Mouse (Mus musculus) gastrocnemius, postnatal 4 days (tissue): ENCODE data around the gene Tmem219. TPM values are rescaled to one million over a fixed set of nuclear protein-coding genes. Genes with fewer than 3 reads are reported as not detected.

Source experiments
- DNase-seq, 2 experiments: peaks; one replicate each; pipeline ENCODE4 v3.0.0; 2021 to 2022; ENCODE audit warnings: low spot score in 2 of 2, mixed read lengths in 2 of 2
- total RNA-seq, 2 experiments: library from RNA; stranded (reverse); gene quantifications; 2 replicates each; pipeline ENCODE4 v1.2.3; 2021

The Tmem219 gene
- total RNA-seq, 2 experiments from 2014 or later = 22.8 to 23.8 TPM

DNA sequence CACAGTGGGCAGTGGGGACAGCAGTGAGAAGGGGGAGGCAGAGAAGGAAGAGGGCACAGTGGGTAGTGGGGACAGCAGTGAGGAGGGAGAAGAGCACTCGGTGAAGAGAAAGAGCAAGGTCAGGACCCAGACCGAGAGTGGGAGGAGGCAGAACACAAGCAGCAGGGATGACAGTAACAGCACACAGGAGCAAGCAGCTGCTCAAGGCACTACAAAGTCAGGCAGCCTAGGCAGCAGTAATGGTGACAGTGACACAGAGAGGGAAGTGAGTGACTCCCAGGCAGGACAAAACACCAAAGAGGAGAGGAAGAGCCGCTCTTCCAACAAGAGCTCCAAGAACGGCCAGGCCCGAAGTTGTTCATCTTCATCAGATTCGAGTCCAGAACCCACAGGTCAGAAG is 58.9 kb downstream of the Tmem219 start:
- DNase-seq = no peak

DNA sequence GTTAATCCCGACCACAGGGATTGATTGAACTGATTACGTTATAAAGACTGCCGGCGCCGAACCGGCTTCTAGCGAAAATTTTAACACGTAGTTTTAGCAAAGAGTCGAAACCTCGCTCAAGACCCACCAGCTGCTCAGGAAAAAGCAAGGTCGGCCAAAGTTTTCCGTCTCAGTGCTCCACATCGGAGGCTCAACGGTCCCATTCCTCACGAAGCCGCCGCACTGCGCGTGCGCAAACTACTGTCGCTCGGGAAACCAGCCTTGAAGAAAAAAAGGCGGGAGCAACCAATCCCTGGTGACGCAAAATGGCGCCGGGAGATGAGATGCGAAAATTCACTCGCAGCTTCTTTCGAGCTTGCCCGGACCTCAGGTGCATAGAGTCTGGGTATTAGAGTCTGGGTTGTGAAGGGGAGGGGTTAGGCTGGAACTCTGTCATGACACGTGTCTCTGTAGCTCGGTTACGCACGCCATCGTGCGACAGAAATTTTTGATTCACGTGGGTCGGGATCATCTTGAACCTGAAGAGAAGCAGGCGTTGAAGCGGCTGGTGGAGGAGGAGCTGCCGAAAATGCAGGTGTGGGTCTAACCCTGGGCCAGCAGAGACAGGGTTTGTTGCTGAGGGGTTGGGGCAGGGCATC is 60.5 kb downstream of the Tmem219 start, which contains the start of gene Ino80e:
Gene Ino80e (minus strand): TSS at position 231 of the 638 bp plus-strand sequence.
- DNase-seq = peak; percentile 92 to 96

DNA sequence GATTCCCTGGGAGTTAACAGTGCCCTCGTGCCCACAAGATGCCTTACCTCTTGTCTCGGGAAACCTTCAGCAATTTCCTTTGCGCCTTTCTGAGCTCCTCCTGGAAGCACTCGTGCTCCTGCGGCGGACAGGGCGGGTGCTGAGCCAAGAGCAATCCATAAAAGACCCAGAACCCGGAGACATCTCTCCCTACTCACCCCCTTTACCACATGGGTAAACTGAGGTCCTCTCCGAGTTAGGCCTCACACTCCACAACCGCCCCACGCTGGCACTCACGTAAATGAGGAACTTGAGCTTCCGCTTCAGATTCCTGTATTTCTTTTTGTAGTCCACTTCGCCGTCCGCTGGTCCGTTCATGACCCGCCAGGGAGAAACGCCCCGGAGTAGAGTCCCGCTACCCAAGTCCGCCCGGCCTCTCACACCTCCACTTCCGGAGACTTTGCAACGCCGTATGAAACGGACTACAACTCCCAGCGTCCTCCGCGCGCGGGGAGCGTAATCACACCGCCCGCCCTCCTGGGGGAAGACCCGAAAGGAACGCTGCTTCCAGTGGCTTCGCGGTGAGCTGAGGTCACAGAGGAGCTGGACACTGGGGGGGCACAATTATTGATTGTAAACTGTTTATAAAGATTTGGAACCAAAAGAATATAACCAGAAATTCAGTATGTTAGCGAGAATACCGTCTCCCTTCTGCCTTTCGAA is 61.1 kb downstream of the Tmem219 start, which contains the start of gene Hirip3:
Gene Hirip3 (plus strand): TSS at position 544 of the 702 bp plus-strand sequence.
- peak; percentile 90 to 96 for DNase-seq

DNA sequence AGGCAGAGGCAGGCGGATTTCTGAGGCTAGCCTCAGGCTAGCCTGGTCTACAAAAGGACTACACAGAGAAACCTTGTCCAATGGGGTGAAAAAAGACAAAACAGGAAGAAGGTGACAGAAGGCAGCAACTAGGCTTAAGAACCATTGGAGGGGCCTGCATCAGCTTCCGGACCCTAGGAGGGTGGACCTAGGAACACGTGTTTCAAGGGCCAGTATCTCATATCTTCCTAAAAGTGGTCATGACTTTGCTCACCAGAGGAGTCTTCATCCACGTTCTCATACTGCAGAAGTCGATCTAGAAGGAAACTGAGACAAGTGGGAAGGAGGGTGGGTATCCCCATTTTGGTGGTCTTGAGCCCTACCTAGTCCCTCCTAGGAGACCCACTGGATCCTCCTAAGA is 61.7 kb downstream of the Tmem219 start:
- DNase-seq = no peak

DNA sequence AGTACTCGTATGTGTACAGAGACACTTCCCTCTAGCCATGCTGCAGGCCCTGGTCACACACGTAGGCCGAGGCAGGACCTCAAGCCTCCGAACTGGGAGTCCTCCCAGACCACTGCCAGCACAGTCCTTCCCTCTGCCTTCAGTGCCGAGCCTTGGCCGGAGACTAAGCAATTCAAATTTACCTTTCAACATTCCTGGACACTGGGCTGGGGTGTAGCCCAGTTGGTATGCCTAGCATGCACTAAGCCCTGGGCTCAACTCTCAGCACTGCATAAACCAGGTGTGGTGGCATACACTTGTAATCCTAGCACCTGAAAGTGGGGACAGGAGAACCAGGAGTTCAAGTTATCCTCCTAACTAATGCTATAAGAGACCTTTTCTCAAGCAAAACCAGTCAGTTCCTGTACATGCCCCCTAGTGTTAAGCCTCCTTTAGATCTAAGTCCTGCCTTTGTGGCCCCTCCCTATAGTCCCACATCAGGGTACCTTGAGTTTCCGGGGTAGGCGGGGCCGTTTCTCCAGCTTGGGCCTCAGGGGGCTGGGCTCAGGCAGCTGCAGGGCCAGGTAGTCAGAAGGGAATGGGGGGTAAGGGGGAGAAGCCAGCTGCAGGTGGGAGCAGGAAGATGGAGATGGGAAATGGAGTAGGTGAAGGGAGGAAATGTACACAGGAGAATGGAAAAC is 65.8 kb downstream of the Tmem219 start:
- no peak for DNase-seq

DNA sequence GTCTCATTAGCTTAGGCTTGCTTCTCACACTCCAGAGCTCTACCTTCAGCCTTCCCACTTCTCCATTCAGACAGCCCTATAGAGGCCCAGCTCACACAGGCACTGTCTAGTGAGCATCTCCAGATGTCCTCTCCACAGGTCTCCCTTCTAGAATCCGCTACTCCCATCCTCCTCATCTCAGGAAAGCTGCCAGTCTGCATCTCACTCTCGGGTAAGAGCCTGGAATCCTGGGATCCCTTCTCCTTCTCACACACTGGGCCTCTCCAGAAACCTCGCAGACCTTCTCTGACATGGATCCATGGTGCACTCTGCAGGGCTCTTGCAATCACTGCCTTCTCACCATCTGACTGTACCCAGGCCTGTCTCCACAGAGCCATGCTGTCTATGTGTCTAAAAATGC is 67.1 kb downstream of the Tmem219 start:
- no peak for DNase-seq

DNA sequence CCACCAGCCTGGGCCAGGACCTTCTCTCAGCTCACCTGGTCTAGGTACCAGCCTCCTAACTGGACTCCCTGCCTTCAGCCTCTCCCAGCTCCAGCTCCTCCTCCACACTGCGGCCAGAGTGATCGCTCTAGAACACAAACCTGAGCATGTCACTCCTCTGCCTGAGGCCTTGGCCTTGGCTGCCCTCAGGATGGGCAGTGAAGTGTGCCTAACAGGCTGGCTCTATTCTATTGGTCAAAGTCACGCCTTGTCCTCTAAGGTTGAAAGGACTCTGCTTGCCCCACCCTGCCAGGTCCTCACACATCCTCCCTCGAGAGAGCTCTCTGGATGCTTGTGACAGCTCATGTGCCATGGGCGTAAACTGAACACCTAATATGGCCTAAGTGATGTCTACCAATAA is 69.3 kb downstream of the Tmem219 start:
- no peak for DNase-seq

DNA sequence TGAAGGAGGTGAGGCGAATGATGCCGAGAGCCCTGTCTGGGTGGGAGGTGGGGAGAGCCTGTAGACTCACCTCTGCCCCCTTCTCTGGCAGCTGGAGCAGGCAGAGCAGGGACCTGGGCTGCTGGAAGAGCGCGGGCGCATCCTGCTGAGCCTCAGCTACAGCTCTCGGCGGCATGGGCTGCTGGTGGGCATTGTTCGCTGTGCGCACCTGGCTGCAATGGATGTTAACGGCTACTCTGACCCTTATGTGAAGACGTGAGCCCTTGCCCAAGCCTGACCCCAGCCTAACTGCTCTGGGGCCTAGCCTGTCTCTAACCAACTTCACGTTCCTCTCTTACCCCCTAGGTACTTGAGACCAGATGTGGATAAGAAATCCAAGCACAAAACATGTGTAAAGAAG is 71.5 kb downstream of the Tmem219 start:
- no peak for DNase-seq

DNA sequence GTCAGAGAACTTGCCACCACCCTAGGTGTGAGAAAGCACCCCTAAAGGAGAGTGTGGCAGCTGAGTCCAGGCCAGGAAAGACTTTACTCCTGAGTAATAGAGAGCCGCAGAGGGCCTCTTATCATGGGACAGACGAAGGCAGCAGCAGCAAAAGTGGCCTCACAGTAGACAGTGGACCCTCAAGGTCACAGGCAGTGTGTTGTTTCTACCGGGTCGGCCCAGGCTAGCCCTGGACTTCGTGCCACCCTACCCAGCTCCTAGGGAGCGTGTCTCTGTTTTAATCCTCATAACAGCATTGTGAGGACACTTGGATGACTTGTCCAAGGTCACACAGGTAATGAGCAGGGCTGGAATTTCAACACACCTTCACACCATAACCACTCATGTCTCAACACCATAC is 72.6 kb downstream of the Tmem219 start:
- DNase-seq = no peak

DNA sequence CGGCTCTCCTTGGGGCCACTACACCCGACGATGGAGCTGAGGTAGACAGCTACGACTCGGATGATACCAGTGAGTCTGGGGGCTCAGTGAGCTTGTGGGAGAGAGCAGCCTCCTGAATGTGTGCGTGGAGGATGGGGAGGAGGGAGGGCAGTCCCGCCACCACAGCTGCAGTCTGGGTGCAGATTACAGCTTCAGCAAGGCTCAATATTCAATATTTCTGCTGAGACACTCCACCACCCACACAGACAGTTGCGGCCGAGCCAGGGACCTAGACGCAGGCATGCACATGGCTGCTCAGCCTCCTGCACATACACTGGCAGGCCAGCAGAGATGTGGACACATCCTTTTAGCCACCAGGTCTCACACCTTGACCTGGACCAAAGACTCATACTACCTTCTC is 73.9 kb downstream of the Tmem219 start:
- no peak for DNase-seq

DNA sequence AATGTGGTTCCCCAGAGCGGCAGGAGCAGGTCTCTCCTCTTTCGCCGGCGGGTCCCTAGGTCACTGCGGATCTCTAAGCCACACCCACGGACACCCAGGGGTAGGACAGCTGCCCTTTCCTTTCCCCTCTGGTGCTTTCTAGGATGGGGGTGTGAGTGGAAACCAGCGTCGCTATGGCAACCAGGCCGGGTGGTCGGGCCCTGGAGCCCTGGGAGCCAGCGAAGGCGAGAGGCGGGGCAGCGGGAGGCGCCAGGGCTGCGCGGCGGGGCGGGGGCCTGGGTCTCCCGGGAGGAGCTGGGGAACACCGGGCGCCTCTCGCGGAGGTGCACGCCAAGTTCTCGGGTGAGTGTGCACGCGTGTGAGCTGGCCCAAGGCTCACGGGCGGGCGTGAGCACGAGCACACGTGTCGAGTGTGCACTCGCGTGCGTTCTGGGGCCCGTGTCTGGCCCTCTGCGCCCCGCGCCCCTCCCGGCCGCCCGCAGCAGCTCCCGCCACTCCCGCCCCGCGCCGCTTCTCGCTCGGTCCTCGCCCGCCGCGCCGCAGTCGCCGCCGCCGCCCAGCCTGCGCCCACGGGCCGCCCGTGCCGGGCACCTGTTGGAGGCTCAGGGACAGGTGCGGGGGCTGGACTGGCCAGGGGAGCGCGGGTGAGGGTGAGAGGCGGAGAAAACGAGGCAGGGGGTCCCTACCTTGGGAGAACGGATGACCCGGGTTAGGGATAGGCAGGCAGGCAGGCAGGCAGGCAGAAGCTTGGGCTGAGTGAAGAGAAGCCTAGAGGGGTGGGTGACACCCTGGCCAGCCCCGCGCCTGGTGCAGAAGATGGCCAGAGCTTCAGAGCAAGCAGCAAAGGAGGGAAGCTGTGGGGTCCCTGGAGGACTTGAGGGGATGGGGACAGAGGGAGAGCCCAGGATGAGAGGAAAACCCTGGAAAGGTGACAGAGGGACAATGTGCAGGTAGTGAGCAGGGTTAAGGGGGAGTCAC is 75.0 kb downstream of the Tmem219 start:
- DNase-seq = no peak

DNA sequence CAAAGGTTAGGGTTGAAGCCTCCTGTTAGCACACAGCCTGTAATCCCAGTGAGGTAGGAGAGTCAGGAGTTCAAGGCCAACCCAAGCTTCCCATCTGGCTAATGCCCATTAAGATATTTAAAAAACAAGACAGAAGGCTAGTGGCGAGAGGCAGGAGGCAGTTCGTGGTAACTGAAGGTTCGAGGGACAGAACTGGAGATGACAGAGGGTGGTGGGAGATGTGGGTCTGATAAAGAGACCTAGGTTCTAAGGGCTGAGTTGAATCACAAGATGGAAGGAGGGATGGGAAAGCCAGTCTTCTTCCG is 75.6 kb downstream of the Tmem219 start, which contains the start of gene Doc2a:
Gene Doc2a (plus strand): TSS at position 301 of the 305 bp plus-strand sequence.
- no peak for DNase-seq

DNA sequence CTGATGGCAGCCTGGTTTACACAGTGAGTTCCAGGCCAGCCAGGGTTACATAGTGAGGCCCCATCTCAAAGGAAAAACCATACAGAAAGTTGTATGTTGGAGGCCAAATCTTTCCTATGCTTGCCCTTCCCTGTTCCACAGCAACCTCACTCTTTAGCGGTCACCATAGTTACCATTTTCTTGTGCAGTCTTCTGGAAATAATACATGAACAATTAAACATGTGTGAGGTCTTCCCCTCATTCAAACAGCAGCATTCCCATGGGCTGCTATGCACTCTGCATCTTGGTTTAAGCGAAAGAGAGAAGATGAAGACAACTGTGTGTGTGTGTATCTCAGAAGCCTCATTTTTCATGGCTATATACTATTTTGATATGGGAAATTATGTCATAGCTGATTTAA is 77.2 kb downstream of the Tmem219 start:
- DNase-seq = no peak

DNA sequence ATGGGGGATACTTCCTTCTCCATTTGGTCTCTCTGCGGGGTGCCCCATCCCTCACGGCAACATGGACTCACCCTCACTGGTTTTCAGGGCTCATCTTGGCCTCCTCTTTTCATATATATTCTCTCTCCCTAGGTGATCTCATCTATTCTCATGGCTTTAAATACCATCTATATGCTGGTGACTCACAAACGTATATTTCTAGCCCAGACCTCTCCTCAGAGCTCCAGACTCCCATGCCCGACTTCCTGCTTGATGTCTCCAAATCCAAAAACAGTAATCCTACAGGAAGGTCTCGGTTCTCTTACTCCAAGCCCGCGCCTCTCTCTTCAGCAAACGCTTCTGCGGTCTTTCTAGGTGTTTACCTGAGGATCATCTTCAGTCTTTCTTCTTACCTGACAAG is 79.4 kb downstream of the Tmem219 start:
- DNase-seq = no peak

Other genes with a start within 250 kb of the Tmem219 start
- gene Sult1a1, start 246.5 kb downstream of the Tmem219 start, total RNA-seq = 10 to 100 TPM; 13.1 to 14.2 TPM
- gene Bola2, start 227.5 kb downstream of the Tmem219 start, total RNA-seq = 10 to 100 TPM; 56.2 to 61.9 TPM
- 1 to 10 TPM; 7.0 to 7.4 TPM for gene Slx1b, start 227.1 kb downstream of the Tmem219 start, total RNA-seq
- 10 to 100 TPM; 11.8 to 14.5 TPM for gene Coro1a, start 215.1 kb downstream of the Tmem219 start, total RNA-seq
- gene Mapk3, start 163.3 kb downstream of the Tmem219 start, total RNA-seq = 10 to 100 TPM; 65.0 to 66.7 TPM
- gene Gdpd3, start 156.6 kb downstream of the Tmem219 start, total RNA-seq = 1 to 10 TPM; 4.8 to 5.1 TPM
- 10 to 100 TPM; 61.7 to 82.5 TPM for gene Ypel3, start 146.0 kb downstream of the Tmem219 start, total RNA-seq
- gene Tbx6, start 141.4 kb downstream of the Tmem219 start, total RNA-seq = 1 to 10 TPM in 1 of 2 experiments, under 1 TPM in 1; 0.44 to 1.1 TPM
- 10 to 100 TPM; 74.6 to 74.7 TPM for gene Ppp4c, start 130.4 kb downstream of the Tmem219 start, total RNA-seq
- gene Fam57b, start 125.2 kb downstream of the Tmem219 start, total RNA-seq = 10 to 100 TPM in 1 of 2 experiments, 1 to 10 TPM in 1; 8.4 to 11.2 TPM
- gene 4930451I11Rik, start 91.3 kb downstream of the Tmem219 start, total RNA-seq = not detected
- under 1 TPM; 0.26 to 0.32 TPM for gene Doc2a, start 75.5 kb downstream of the Tmem219 start, total RNA-seq
- gene Hirip3, start 60.9 kb downstream of the Tmem219 start, total RNA-seq = 10 to 100 TPM; 22.2 to 29.4 TPM
- gene Ino80e, start 60.5 kb downstream of the Tmem219 start, total RNA-seq = 10 to 100 TPM; 35.9 to 38.7 TPM
- 10 to 100 TPM; 61.2 to 67.0 TPM for gene Taok2, start 38.2 kb downstream of the Tmem219 start, total RNA-seq
- 1 to 10 TPM; 6.0 to 7.0 TPM for gene Kctd13, start 6.0 kb upstream of the Tmem219 start, total RNA-seq
- gene Asphd1, start 26.7 kb upstream of the Tmem219 start, total RNA-seq = under 1 TPM in 1 of 2 experiments, not detected in 1; 0.26 TPM
- 1 to 10 TPM; 6.5 to 6.9 TPM for gene Sez6l2, start 27.6 kb upstream of the Tmem219 start, total RNA-seq
- gene Cdipt, start 53.0 kb upstream of the Tmem219 start, total RNA-seq = 10 to 100 TPM; 43.1 to 48.0 TPM
- gene Cdiptos, start 53.2 kb upstream of the Tmem219 start, total RNA-seq = under 1 TPM; 0.49 to 0.76 TPM
- 10 to 100 TPM; 23.2 to 27.1 TPM for gene Mvp, start 91.7 kb upstream of the Tmem219 start, total RNA-seq
- gene Pagr1b, start 93.6 kb upstream of the Tmem219 start, total RNA-seq = 1 to 10 TPM; 1.8 to 2.5 TPM
- gene Pagr1a, start 94.4 kb upstream of the Tmem219 start, total RNA-seq = 10 to 100 TPM in 1 of 2 experiments, 1 to 10 TPM in 1; 9.1 to 14.7 TPM
- 10 to 100 TPM; 26.0 to 26.6 TPM for gene Gm42742, start 98.2 kb upstream of the Tmem219 start, total RNA-seq
- 1 to 10 TPM; 6.5 to 9.4 TPM for gene Prrt2, start 98.3 kb upstream of the Tmem219 start, total RNA-seq
- gene Maz, start 104.1 kb upstream of the Tmem219 start, total RNA-seq = 100 to 1,000 TPM; 129 to 131 TPM
- 10 to 100 TPM; 21.7 to 26.2 TPM for gene Kif22, start 119.6 kb upstream of the Tmem219 start, total RNA-seq
- under 1 TPM in 1 of 2 experiments, not detected in 1; 0.47 TPM for gene Zg16, start 164.4 kb upstream of the Tmem219 start, total RNA-seq
- gene AI467606, start 168.4 kb upstream of the Tmem219 start, total RNA-seq = 1 to 10 TPM; 1.3 to 1.8 TPM
- 1 to 10 TPM; 4.6 to 5.2 TPM for gene Qprt, start 199.3 kb upstream of the Tmem219 start, total RNA-seq
- gene Spn, start 214.9 kb upstream of the Tmem219 start, total RNA-seq = under 1 TPM; 0.54 to 0.91 TPM